Mouse (Mus musculus) frontal cortex, adult 2 months (tissue): ENCODE results near the gene Gm45021. TPM values are rescaled to one million over a fixed set of nuclear protein-coding genes. Genes with fewer than 3 reads are reported as not detected.
A peak's percentile ranks its signal among the peaks of the same experiment; 100 is the strongest.

Experiments
- DNase-seq, 2 experiments: peaks; one replicate each; pipeline ENCODE4 v3.0.0; 2022; ENCODE audit warnings: low spot score in 1 of 2; ENCODE audit errors: extremely low spot score in 1 of 2
- polyA plus RNA-seq: library from polyadenylated mRNA; depleted of rRNA; stranded (reverse); fragments of >200 nt; gene quantifications from 2 replicates; pipeline ENCODE4 v1.2.3, GENCODE M21; 2012

The Gm45021 gene
- polyA plus RNA-seq, 1 experiment = not detected

GRCm38 (mm10) chr6:48572014-48572413, 17.4 kb upstream of the Gm45021 start:
- DNase-seq = no peak

- no peak for DNase-seq
Observed at GRCm38 (mm10) chr6:48572572-48573061, 16.8 kb upstream of the Gm45021 start, which contains the start of gene Rarres2. TSS of gene Rarres2 (minus strand) at chr6:48572789.

GRCm38 (mm10) chr6:48573280-48573679, 16.1 kb upstream of the Gm45021 start:
- DNase-seq = no peak

- no peak for DNase-seq
Observed at GRCm38 (mm10) chr6:48573981-48574380, 15.4 kb upstream of the Gm45021 start.

GRCm38 (mm10) chr6:48578736-48579135, 10.7 kb upstream of the Gm45021 start:
- no peak for DNase-seq

- DNase-seq = no peak
Observed at GRCm38 (mm10) chr6:48579215-48579648, 10.2 kb upstream of the Gm45021 start.

GRCm38 (mm10) chr6:48581257-48581656, 8.2 kb upstream of the Gm45021 start:
- no peak for DNase-seq

GRCm38 (mm10) chr6:48582037-48582436, 7.4 kb upstream of the Gm45021 start:
- DNase-seq = peak in 1 of 2 experiments; percentile 88

GRCm38 (mm10) chr6:48591221-48591845, 1.9 kb downstream of the Gm45021 start:
- DNase-seq = no peak

- no peak for DNase-seq
Observed at GRCm38 (mm10) chr6:48591871-48592270, 2.5 kb downstream of the Gm45021 start.

- peak; percentile 79 to 92 for DNase-seq
Observed at GRCm38 (mm10) chr6:48593158-48594042, 4.0 kb downstream of the Gm45021 start, which contains the start of the genes Repin1 and Gm44965. TSS of gene Repin1 (plus strand) at chr6:48593883. TSS of gene Gm44965 (plus strand) at chr6:48593941.

GRCm38 (mm10) chr6:48594043-48594738, 4.8 kb downstream of the Gm45021 start:
- peak in 1 of 2 experiments; percentile 61 for DNase-seq

GRCm38 (mm10) chr6:48595278-48595677, 5.9 kb downstream of the Gm45021 start:
- DNase-seq = peak in 1 of 2 experiments; percentile 60

GRCm38 (mm10) chr6:48596545-48597232, 7.3 kb downstream of the Gm45021 start:
- no peak for DNase-seq

- DNase-seq = no peak
Observed at GRCm38 (mm10) chr6:48597233-48597625, 7.8 kb downstream of the Gm45021 start.

- DNase-seq = no peak
Observed at GRCm38 (mm10) chr6:48600594-48600993, 11.2 kb downstream of the Gm45021 start.

GRCm38 (mm10) chr6:48601271-48602079, 12.1 kb downstream of the Gm45021 start, which contains the start of gene Zfp775:
TSS of gene Zfp775 (plus strand) at chr6:48602063.
- peak; percentile 92 to 97 for DNase-seq

GRCm38 (mm10) chr6:48602080-48602741, 12.8 kb downstream of the Gm45021 start:
- peak in 1 of 2 experiments; percentile 56 for DNase-seq

- no peak for DNase-seq
Observed at GRCm38 (mm10) chr6:48608124-48608523, 18.7 kb downstream of the Gm45021 start.
